Mouse (Mus musculus) thymus, postnatal 4 days (tissue): Measurements from ENCODE around the gene Ppm1j.

Source experiments
- DNase-seq: peaks from one replicate; pipeline ENCODE4 v3.0.0; 2021

Ppm1j gene

GRCm38 (mm10) chr3:104816130-104816529, 35.3 kb downstream of the Ppm1j start:
- no peak for DNase-seq

- DNase-seq = peak; percentile 81
Observed at GRCm38 (mm10) chr3:104817481-104817990, 36.7 kb downstream of the Ppm1j start.

- DNase-seq = peak; percentile 84
Observed at GRCm38 (mm10) chr3:104817991-104818748, 37.3 kb downstream of the Ppm1j start, which contains the start of gene Mov10. TSS of gene Mov10 (minus strand) at chr3:104818563.

GRCm38 (mm10) chr3:104818749-104819134, 37.9 kb downstream of the Ppm1j start:
- DNase-seq = no peak

- DNase-seq = no peak
Observed at GRCm38 (mm10) chr3:104820426-104820825, 39.6 kb downstream of the Ppm1j start.

- no peak for DNase-seq
Observed at GRCm38 (mm10) chr3:104822413-104822812, 41.6 kb downstream of the Ppm1j start.
